Mouse (Mus musculus): ENCODE measurements around the gene Adrm1. TPM values are rescaled to one million over a fixed set of nuclear protein-coding genes. Genes with fewer than 3 reads are reported as not detected.

Adrm1 gene
- total RNA-seq, 4 experiments from 2014 or later, result 97.9 to 107 (median 104) TPM

DNA sequence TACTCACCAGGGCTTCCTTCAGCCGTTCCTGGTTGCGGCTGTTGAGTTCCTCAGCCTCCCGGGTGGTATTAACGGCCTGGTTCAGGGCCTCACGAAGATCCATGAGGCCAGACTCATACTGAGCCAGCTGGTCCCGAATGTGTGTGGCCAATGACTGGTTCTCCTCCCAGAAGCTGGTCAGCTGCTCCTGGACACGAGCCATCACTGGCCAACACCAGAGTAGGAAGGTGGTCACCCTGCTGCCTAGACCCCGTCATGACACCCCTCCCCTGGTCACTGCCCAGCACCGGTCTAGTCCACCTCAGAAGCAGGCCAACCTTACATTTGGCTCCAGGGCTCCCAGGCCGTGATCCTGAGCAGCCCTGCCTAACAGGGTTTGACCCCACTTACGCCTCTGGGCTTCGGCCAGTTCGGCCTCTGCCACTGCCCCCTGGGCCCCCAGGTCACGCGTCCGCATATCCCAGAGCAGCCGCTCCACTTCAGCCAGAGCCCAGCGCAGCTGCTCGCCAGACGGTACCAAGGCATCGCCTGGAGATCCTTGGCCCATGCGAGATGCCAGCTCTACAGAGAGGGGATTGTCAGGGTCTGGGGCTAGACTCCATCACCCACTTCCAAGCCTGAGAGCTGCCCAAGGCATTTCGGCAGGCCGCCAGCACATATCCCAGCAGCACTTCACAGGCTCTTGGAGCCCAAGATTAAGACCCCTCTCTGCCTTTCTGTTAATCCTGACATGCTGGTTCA is 12.9 kb downstream of the Adrm1 start:
- no peak for DNase-seq (ENCODE audit: low spot score in 2 of 2)

GRCm38 (mm10) chr2:180184752-180185109 is 13.4 kb downstream of the Adrm1 start:
- no peak for DNase-seq (ENCODE audit: low spot score in 2 of 2)

GRCm38 (mm10) chr2:180185686-180186085 is 14.4 kb downstream of the Adrm1 start:
- DNase-seq (ENCODE audit: low spot score in 2 of 2), result no peak

DNA sequence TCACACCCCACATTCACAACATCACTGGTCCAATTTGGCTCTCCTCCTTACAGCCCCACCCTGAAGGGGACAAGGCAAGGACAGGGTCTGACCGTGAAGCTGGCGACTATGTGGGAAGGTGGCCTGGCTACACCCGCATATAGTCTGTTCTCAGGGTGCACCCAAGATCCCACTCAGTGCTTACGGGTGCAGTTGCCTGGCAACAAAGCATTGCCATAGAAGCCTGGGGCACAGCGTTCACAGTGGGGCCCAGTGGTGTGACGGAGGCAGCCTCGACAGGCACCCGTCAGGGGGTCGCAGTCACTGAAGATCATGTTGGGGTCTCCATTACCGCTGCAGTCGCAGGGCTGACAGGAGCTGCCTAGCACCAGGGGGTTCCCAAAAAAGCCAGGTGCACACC is 16.1 kb downstream of the Adrm1 start:
- DNase-seq (ENCODE audit: low spot score in 2 of 2), result no peak

- no peak for DNase-seq (ENCODE audit: low spot score in 2 of 2)
Measured at GRCm38 (mm10) chr2:180196610-180197322, 25.5 kb downstream of the Adrm1 start.

DNA sequence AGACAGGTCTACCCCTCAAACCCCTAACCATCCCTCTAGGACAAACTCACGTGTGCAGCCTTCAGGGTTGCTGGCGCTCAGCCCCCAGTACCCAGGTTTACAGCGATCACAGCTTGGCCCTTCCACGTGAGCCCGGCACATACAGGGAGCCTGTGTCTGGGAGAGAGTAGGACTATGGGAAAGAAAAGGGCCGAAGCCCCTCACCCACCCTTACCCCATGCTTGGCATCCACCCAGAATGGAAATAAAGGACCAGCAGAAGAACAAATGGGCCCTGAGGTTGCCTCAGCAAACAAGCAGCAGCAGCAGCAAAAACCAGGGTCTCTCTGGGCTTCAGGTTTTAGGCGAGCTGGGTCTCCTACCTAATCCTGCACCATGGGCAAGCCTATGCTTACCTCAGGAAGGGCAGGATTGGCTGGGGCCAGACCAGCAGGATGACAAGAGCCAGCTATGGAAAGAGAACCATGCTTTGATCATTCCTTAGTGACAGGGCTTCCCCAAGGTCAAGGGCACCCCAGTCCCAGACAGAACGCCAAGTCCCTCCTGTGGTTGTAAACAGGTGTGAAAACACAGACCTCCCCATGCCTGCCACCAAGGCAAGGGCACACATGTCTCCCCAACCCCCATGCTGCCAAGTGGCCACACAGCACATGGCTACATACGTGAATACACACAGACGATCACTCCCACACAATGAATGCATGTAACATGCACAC is 26.2 kb downstream of the Adrm1 start:
- DNase-seq (ENCODE audit: low spot score in 2 of 2), result no peak

- no peak for DNase-seq (ENCODE audit: low spot score in 2 of 2)
Measured at GRCm38 (mm10) chr2:180198782-180199181, 27.5 kb downstream of the Adrm1 start.

- DNase-seq (ENCODE audit: low spot score in 2 of 2), result no peak
Measured at GRCm38 (mm10) chr2:180200681-180201080, 29.4 kb downstream of the Adrm1 start.

DNA sequence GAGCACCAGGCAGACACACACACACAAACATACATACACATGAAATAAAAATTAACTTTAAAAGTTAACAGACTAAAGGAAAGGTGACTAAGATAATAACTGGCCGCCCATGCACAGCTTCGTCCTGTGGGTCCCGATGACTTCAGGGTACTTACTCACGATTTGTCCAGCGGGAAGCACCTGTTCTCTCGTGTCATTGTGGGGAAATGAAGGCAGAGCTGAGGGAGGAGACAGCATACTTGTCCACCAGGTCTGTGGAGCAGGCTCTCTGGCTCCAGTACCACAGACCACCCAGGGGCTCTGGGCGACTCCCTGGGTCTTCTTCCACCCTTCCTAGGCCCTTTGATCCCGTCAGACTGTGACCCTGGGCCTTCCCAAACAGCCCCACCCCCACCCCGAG is 30.0 kb downstream of the Adrm1 start:
- no peak for DNase-seq (ENCODE audit: low spot score in 2 of 2)

DNA sequence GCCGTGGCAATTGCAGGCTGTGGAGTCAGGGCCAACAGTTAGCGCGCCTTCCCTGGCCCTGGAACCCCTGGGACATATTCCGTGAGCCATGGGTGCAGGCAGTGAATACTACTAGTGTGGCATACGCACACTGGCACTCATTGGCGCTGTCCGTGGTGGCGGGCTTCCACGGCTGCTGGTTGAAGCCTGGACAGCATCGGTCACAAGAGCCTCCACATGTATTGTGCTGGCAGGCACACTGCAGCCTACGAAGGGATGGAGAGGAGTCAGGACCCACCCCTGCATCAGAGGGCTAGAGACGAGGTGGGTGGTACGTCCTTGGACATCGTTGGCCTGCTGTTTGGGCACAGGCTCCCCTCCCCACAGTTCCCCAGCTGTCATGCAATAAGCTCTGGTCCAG is 31.0 kb downstream of the Adrm1 start:
- DNase-seq (ENCODE audit: low spot score in 2 of 2), result no peak

GRCm38 (mm10) chr2:180202805-180203204 is 31.5 kb downstream of the Adrm1 start:
- DNase-seq (ENCODE audit: low spot score in 2 of 2), result no peak

GRCm38 (mm10) chr2:180204501-180204900 is 33.2 kb downstream of the Adrm1 start:
- DNase-seq (ENCODE audit: low spot score in 2 of 2), result no peak

DNA sequence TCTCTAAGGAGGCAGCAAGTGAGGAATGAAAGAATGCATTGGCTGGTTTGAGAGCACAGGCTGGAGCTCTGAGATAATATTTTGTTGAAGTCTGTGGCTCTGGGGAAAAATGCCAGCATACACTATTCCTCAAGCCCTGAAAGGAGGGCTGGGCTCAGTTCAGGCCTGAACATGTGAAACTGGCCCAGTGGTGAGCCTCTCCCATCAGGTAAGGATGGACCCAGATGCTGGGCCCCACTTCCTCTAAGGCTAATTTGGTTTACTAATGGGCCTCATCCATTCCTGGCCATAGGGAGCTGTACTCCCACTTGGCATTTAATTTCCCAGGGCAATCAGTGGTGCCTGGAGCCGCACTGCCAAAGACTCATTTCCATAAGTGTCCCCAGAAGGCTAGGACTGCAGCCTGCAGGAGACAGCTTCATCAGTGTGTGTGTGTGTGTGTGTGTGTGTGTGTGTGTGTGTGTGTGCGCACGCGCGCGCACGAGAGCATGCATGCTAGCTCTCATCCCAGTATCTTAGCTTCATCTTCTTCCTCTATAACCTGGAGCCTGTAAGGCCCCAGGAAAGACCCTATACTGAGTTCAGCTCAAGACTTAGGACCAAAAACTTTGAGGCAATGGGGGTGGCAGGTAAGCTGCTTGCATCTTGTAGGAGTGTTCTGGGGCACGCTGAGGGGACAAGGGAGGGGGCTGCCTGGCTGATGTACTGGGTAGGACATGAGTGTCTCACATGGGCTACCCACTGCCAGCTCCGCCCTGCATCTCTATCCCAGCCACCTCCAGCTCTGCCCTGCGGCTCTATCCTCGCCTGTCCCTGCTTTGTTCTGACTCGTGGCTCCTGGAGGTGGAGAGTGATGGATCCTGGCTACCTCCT is 34.0 kb downstream of the Adrm1 start:
- DNase-seq (ENCODE audit: low spot score in 2 of 2), result no peak

- DNase-seq (ENCODE audit: low spot score in 2 of 2), result no peak
Measured at GRCm38 (mm10) chr2:180205956-180206280, 34.6 kb downstream of the Adrm1 start.

GRCm38 (mm10) chr2:180207840-180208239 is 36.6 kb downstream of the Adrm1 start:
- DNase-seq (ENCODE audit: low spot score in 2 of 2), result no peak

DNA sequence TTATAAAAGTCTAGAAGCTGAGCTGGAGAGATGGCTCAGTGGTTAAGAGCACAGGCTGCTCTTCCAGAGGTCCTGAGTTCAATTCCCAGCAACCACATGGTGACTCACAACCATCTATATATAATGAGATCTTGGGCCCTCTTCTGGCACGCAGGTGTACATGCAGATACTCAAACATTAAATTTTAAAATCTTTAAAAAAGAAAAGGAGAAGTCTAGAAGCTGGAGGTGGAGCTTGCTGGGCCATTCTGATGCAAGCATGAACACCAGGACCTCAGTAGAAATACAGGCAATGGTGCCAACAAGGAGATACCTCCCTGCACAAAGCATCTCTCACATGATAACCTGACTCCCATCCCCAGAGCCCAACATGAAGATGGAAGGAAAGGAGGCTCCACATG is 37.7 kb downstream of the Adrm1 start:
- DNase-seq (ENCODE audit: low spot score in 2 of 2), result no peak

- no peak for DNase-seq (ENCODE audit: low spot score in 2 of 2)
Measured at GRCm38 (mm10) chr2:180212255-180212654, 41.0 kb downstream of the Adrm1 start.

- DNase-seq (ENCODE audit: low spot score in 2 of 2), result no peak
Measured at GRCm38 (mm10) chr2:180214352-180214978, 43.2 kb downstream of the Adrm1 start.

- DNase-seq (ENCODE audit: low spot score in 2 of 2), result no peak
Measured at GRCm38 (mm10) chr2:180215011-180215461, 43.8 kb downstream of the Adrm1 start.

GRCm38 (mm10) chr2:180215951-180216350 is 44.7 kb downstream of the Adrm1 start:
- DNase-seq (ENCODE audit: low spot score in 2 of 2), result no peak

DNA sequence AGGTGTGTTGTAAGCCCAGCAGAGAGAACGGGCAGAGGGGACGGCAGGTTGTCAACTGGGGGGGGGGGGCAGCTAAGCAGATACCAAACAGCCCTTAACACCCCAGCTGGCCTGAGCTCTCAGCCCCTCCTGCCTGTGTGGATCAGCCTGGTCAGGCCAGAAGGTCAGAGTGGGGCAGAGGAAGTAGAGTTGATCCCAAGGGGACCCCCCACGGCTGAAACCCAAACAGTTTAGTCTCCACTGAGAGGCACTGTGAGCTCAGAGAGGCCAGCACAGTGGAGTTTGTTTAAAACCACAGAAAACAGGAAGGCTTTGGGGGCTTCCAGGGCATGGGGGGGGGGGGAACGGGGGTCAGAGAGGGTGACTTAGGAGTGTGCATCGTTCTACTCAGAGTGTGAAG is 45.6 kb downstream of the Adrm1 start:
- no peak for DNase-seq (ENCODE audit: low spot score in 2 of 2)
